Mouse (Mus musculus) urinary bladder, postnatal 4 days (tissue): Measurements from ENCODE around the gene Pnpla3.
"Not testable (repeated sequence)": the region's sequence is repeated elsewhere in the genome, so short reads cannot be mapped to it uniquely, and the experiment has no call there.

Source experiments
- DNase-seq, 2 experiments: peaks; one replicate each; pipeline ENCODE4 v3.0.0; 2021 to 2022; ENCODE audit warnings: low spot score in 2 of 2

Pnpla3 gene

GRCm38 (mm10) chr15:84167600-84167999, at the start of gene Pnpla3:
Gene Pnpla3 (plus strand): TSS chr15:84167837.
- peak; percentile 87 to 93 for DNase-seq

GRCm38 (mm10) chr15:84120612-84121011, 47.0 kb upstream of the Pnpla3 start:
- no peak for DNase-seq

DNA sequence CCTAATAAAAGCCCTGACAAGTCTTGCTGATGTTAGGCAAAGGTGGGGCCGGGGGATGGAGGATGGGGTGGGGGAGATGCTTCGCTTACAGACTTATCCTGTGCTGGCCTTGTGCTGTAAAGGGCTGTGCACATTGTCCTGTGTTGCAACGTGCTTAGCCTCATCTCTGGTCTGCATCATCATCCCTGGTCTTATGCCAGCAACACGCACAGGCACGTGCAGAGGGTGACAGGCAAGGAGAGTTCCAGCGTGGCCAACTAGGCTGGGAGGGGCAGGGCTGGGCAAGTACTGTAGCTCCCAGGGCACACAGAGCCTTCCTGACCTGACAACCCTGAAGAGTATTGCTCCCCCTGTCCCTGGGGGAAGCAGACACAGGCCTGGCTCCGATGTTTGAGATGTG, 46.6 kb upstream of the Pnpla3 start:
- DNase-seq: no peak

- DNase-seq: no peak
These were observed 44.6 kb upstream of the Pnpla3 start, which contains the start of gene Pnpla5 for GRCm38 (mm10) chr15:84123075-84123474. Gene Pnpla5 (minus strand): TSS chr15:84123175.

GRCm38 (mm10) chr15:84124086-84124485, 43.6 kb upstream of the Pnpla3 start:
- DNase-seq: no peak

- no peak for DNase-seq
These were observed 41.2 kb upstream of the Pnpla3 start for GRCm38 (mm10) chr15:84126447-84126846.

GRCm38 (mm10) chr15:84126871-84127270, 40.8 kb upstream of the Pnpla3 start:
- no peak for DNase-seq

DNA sequence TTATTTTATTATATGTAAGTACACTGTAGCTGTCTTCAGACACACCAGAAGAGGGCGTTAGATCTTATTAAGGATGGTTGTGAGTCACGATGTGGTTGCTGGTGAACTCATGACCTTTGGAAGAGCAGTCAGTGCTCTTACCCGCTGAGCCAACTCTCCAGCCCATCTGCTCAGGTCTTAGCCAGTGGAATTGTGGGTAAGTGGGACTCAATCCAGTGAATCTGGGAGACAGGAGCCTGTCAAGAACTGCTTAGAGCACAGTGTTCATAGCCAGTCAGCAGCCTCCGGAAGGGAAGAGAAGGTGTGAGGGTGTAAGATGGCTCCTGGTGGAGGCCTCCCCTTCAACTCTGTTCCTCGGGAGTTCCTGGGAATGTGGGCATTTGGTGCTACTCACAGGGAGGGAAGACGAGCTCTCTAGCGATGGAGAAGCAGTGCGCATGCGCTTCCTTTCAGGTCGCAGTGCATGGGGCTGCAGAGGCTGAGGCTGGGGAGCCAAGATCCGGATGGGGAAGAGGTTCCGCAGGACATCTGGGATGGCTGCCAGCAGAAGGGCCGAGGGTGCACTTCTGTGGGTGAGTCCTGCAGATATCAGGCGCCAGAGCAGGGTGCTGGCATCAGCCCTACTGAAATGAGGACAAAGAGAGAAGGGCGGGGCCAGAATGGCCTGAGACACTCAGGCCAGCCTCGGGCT, 36.4 kb upstream of the Pnpla3 start:
- no peak for DNase-seq

GRCm38 (mm10) chr15:84131971-84132370, 35.7 kb upstream of the Pnpla3 start:
- no peak for DNase-seq

DNA sequence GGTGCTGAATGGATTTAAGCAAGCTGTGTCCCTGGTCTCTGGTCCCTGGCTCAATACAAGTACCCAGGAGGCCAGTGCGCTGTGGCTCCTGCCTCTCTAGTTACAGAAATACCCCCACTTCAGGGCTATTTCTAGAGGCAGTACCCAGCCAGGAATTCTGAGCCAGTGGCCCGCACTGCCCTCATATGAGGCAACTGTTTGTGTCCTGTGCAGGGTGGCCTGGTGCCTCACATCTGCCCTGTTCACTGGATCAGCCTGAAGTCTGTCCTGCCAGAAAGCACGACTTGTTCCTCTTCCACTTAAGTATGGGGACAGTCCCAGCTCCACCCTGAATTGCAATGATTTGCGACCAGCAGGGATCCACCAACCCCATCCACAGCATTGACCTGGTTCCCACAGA, 34.2 kb upstream of the Pnpla3 start:
- DNase-seq: no peak

DNA sequence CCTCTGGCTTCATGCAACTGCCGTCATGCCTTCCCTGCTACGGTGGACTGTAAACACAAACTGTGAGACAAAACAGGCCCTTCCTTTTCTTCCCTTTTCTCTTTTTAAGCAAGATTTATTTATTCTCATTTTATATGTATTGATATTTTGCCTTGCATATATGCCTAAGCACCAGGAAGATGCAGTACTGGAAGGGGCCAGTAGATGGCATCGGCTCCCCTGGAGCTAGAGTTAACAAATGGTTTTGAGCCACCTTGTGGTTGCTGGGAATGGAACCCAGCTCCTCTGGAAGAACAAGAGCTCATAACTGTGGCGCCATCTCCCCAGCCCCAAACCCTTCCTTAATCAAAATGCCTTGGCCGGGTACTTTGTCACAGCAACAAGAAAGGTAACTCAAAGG, 32.2 kb upstream of the Pnpla3 start:
- no peak for DNase-seq

- DNase-seq: no peak
These were observed 30.9 kb upstream of the Pnpla3 start for GRCm38 (mm10) chr15:84136473-84137415.

DNA sequence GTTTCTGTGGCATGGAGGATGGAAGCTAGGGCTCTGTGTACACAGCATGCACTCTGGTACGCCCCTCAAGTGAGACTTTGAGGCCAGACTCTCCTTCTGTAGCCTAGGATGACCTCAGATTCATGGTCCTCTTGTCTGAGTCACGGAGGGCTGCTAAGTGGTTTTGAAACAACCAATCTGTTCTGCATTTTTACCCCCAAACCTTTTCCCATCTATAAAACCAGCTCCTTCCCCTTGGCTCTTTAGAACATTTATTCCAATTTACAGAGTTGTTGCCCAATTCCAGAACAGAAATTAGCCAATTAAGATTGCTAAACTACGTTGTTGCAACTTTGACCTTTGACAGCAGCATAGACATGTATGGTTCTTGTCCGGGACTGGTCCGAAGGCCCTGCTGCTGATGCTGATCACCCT, 28.0 kb upstream of the Pnpla3 start:
- no peak for DNase-seq

GRCm38 (mm10) chr15:84140109-84140508, 27.5 kb upstream of the Pnpla3 start:
- DNase-seq: no peak

DNA sequence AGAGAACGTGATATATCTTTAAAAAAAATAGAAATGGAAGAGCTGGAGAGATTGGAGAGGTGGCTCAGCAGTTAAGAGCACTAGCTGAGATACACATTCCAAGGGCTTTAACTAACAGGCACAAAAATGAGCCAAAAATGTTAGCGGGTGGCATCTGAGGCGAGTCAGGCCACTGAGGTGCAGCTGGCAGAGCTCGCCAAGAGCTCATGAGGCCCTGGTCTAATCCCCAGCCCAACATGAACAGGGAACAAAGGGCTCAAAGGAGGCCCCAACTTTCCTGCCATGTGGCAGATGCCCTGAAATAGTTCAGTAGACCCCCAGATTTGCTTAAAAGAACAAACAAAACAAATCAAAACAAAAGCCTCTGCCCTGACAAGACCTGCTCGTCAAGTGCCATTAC, 26.7 kb upstream of the Pnpla3 start:
- DNase-seq: no peak

DNA sequence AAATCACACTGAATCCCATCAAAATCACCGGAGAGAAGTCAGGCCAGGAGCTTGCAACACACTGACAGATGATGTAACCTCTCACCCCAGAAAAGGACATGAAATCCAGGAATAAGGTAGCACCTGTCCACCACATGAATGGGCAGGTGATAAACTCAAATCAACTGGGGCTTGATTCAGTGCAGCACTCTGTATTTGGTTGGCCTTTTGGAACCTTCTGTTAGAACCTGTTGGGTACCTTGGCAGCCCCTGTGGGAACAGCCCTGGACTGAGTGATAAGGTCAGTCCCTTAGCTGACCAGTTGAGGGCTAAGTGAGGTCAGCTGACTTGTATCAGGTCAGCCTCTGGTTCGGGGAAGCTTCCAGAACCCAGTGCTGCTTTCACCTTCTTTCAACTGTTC, 11.5 kb upstream of the Pnpla3 start:
- no peak for DNase-seq

- DNase-seq: not testable (repeated sequence)
These were observed 10.1 kb upstream of the Pnpla3 start for GRCm38 (mm10) chr15:84157530-84157929.

- no peak for DNase-seq
These were observed 5.8 kb upstream of the Pnpla3 start for GRCm38 (mm10) chr15:84161871-84162270.

- DNase-seq: no peak
These were observed 819 bp upstream of the Pnpla3 start for GRCm38 (mm10) chr15:84166818-84167217.

DNA sequence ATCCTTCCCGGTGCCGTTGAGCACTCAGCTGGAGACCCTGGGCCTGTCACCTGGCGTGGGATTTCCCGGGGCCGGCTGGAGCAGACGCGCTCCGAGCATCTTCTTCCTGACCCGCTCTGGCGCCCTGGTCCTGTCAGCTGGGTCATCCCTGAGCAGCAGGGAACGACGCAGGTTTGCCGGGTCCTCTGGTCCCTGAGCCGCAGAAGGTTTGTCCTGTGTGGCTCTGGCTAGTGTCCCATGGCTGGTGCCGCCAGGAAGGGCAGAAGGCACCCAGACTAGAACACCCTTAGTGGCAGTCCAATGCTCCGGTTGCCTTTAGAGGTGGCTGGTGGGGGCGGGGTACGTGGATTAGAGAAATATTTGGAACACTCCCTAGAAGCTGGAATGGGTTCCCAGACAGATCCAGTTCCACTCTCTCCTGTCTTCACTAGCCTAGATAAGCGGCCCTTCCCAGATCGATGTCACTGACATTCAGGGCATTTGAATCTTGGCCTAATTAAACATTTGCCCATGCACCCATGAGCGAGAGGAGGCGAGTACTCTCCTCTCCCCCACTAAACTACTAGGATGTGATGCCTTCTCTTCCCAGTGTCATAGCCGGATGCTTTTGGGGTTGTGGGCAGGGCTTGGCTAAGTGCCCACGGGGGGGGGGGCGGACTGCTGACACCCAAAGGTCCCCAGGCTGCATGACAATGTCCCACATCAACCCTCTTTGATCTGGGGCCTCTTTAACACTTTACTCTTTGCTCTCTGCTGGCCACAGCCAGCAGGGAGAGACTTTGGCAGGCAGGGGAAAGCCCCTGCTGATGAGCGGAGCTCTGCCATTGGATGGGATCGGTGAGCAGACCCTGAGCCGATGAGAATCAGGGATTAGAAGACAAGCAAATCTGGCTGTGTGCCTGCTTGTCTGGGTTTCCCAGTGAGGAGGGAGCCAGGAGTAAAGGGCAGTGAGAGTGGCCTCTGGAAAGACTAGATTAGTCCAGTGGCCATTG, 829 bp downstream of the Pnpla3 start:
- DNase-seq: no peak

DNA sequence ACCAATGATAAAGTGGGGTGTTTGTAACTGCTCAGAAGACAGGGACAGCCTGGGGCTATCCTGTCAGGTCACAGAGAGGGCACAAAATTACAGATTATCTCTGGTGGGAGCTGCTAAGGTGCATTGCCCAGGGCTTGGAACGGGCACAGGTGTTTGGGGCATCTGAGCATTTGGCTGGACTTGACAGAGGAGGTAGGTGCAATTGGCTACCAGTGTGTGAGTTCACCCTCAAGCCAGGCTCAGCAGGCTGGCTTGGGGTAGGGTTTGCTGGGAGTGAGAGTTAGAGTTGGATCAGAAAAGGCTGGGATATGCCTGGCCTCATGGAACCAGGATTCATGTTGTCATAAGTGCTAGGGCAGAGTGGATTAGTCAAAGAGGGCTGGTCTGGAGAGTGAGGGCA, 1.9 kb downstream of the Pnpla3 start:
- no peak for DNase-seq

DNA sequence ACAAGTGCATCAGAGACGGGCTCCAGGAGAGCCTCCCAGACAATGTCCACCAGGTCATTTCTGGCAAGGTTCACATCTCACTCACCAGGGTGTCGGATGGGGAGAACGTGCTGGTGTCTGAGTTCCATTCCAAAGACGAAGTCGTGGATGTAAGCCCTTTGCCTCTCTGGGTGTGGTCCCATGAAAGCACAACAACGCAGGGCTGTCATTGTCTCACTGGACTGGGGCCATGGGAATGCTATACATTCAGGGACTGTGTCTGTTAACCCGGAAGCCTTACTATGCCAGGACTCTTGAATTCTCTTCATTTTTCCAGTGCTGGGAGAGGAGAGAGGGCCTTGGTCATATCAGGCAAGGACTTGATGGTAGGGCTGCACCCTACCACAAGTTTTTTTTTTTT, 3.5 kb downstream of the Pnpla3 start:
- DNase-seq: no peak
